Mouse (Mus musculus) kidney, postnatal 14 days (tissue): ENCODE results near the gene Zranb2.

Experiments used
- DNase-seq: peaks from one replicate; pipeline ENCODE4 v3.0.0; 2022; ENCODE audit warnings: mixed read lengths

The Zranb2 gene

GRCm38 (mm10) chr3:157533964-157534785 lies at the start of gene Zranb2:
TSS of gene Zranb2 (plus strand) at chr3:157534160.
- peak; percentile 95 for DNase-seq

- DNase-seq, result no peak
Measured at GRCm38 (mm10) chr3:157492043-157492442, 41.9 kb upstream of the Zranb2 start.

- DNase-seq, result no peak
Measured at GRCm38 (mm10) chr3:157502216-157502615, 31.7 kb upstream of the Zranb2 start.

DNA sequence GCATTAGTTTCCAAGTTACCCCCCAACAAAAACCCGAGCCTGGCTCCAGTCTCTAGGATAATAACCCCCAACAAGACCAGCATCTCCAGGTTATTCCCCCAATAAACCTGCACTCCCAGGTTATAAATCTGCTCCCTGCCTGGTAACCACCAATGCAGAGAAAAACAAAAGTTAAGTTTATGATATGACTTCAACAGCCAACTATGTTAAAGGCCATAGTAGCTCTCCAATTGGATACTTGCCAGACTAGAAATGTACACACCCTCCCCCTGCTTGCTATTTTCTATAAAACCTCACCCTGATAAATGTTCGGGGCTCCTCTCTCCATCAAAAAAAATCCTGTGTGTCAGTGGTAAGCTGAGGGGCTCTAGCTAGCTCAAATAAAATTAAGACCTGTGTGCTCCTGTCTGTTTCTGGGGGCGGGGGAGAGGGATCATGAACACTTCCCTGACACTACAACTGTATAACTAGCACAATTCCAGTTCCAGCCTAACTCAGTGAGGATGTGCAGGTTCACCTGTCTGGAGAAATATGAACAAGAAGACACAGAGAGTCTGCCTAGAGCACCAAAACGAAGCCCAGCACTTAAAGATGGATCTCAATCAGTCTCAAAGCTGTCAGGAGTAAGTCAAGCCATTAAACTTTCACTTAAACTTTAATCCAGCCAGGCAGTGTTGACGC lies 19.7 kb upstream of the Zranb2 start:
- DNase-seq, result no peak

GRCm38 (mm10) chr3:157516471-157516870 lies 17.5 kb upstream of the Zranb2 start:
- no peak for DNase-seq

GRCm38 (mm10) chr3:157517992-157518391 lies 16.0 kb upstream of the Zranb2 start:
- peak; percentile 15 for DNase-seq

GRCm38 (mm10) chr3:157520433-157520832 lies 13.5 kb upstream of the Zranb2 start:
- DNase-seq, result peak; percentile 50

GRCm38 (mm10) chr3:157523834-157524233 lies 10.1 kb upstream of the Zranb2 start:
- no peak for DNase-seq

DNA sequence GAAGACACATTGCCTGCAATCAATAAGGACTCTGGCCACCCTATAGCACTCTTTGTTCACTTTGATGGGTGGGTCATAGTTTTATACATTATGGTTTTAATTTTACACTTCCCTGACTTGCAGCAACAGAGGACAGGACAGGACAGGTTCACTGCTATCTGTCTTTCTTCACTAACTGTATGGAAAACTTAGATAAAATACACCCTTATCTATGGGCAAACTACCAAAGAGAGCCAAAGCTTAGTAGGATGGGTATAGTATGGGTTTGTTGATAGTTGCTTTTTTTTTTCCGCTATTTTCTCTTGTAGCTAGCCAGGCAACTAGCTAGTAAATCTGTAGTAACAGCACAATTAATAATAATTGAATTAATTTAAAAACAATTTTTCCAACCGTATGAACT lies 2.4 kb upstream of the Zranb2 start:
- DNase-seq, result no peak

- DNase-seq, result no peak
Measured at GRCm38 (mm10) chr3:157534786-157535415, 941 bp downstream of the Zranb2 start.

- no peak for DNase-seq
Measured at GRCm38 (mm10) chr3:157549323-157549722, 15.4 kb downstream of the Zranb2 start.

GRCm38 (mm10) chr3:157549758-157550600 lies 16.0 kb downstream of the Zranb2 start:
- DNase-seq, result no peak

DNA sequence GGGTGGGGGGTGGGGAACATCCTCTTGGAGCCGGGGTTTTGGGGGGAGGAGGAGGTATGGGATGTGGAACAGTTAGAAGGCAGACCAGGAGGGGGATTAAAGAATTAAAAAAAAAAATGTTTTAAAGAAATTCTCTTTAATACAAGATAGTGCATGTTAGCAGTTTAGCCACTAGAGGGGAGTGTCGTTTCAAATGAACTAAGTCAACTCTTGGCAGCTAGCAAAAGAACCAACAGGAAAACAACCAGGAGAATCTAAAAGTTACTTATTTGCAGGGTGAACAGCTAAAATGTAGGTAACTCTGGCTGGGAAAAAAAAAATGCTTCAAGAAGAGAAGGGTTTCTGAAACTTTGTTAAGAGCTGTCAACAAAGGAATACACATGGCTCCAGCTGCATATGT lies 31.2 kb downstream of the Zranb2 start:
- DNase-seq, result peak; percentile 48

GRCm38 (mm10) chr3:157566725-157567565 lies 33.0 kb downstream of the Zranb2 start, which contains the start of gene Ptger3:
TSS of gene Ptger3 (plus strand) at chr3:157566892.
- DNase-seq, result peak; percentile 74

DNA sequence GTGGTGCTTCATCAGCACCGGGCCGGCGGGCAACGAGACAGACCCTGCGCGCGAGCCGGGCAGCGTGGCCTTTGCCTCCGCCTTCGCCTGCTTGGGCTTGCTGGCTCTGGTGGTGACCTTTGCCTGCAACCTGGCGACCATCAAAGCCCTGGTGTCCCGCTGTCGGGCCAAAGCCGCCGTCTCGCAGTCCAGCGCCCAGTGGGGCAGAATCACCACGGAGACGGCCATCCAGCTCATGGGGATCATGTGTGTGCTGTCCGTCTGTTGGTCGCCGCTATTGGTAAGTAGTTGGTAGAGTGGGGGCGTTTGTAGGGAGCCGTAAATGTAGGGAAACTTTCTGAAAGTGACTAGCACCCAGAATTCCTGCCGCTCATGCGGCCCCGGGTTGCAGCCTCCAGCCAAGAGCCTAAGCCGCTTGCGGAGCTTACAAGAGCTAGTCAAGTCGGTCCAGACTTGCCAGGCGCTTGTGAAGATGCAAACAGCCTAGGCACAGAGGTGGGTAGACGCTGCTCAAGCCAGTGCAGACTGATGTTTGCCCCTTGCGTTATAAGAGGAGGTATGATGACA lies 33.7 kb downstream of the Zranb2 start:
- DNase-seq, result peak; percentile 30

- DNase-seq, result no peak
Measured at GRCm38 (mm10) chr3:157572011-157572410, 38.1 kb downstream of the Zranb2 start.

DNA sequence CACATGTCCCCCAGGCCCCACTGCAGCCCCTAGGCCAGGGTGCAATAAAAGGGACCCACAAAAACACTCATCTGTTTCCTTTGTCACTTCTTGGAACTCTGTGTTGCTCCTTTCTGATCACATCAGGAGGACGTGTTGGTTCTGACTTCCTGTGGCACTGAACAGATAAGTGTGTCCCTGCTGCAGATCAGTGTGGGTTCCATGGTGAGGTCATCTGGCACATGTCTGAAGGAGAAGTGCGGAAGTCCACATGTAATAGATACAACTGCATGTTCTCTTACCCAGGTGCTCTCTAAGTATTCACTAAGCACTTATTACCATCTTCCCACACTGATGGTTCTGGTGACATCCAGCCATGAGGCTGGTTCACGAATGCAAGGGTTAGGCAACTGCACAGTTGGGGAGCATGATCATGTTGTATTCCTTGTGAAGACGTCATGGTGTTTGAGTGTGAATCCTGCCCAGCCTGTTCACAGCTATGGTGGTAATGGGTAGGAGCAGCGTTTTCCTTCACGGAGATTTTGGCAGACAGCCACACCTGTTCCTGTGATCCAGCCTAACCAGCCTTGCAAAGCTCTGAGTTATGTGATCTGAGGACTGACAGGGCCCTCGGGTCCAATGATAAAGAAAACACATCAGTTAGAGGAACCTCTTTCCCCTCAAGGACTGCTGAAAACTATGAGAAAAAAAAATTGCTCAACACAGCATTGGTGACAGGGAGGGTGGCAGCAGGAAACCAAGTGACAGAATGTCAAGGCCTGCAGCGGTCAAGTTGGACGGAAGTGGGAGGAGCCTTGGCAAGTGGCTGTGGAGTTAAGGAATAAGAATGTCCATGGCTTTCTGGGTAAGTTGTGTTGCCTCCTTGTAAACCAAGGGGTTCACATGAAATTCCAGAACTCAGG lies 41.7 kb downstream of the Zranb2 start:
- DNase-seq, result no peak

- DNase-seq, result no peak
Measured at GRCm38 (mm10) chr3:157576343-157576722, 42.4 kb downstream of the Zranb2 start.

GRCm38 (mm10) chr3:157576862-157577261 lies 42.9 kb downstream of the Zranb2 start:
- DNase-seq, result no peak

GRCm38 (mm10) chr3:157578469-157579170 lies 44.7 kb downstream of the Zranb2 start:
- no peak for DNase-seq
